Mouse (Mus musculus): ENCODE measurements around the gene Commd7. TPM values are rescaled to one million over a fixed set of nuclear protein-coding genes. Genes with fewer than 3 reads are reported as not detected.

Commd7 gene
- total RNA-seq, 1 experiment from 2014 or later: 37.0 TPM

DNA sequence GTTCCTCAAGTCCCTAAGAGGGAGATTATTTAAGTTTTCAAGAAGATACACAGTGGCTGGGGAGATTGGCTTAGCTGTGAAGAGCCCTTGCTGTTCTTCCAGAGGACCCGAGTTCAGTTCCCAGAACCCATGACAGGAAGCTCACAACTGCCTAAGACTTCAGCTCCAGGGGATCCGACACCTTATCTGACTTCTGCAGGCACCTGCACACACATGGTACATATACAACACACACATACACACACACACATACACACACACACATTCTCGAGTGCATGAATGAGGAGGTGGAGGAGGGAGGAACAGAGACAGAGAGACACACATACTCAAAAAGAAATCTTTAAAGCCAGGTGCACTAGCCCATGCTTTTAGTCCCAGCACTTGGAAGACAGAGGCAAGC, 56.4 kb downstream of the Commd7 start:
- ATAC-seq (replicated peaks in 1 of 2; ENCODE audit: insufficient read depth in 1 of 2, low FRiP score in 2 of 2, low TSS enrichment in 1 of 2, low read depth in 1 of 2, poor library complexity in 2 of 2, severe bottlenecking in 2 of 2): no peak

DNA sequence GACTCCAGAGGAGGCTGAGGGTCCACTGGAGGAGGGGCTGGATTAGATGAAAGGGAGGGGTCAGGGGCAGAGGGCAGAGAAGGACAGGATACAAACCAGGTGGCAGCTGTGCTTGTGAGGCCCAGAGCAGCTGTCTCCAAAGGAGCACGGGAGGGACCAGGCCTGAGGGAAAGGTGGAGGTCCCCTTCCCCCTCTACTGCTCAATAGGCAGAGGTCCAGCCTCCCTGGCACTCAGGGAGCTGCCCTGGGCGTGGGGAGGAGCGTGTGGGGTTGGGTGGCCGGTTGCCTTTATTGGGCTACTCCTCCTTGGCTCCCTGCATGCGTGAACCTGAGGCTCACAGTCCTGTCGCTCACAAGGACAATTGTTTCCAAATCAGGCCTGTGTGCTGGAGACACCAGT, 57.0 kb downstream of the Commd7 start:
- ATAC-seq (replicated peaks in 1 of 2; ENCODE audit: insufficient read depth in 1 of 2, low FRiP score in 2 of 2, low TSS enrichment in 1 of 2, low read depth in 1 of 2, poor library complexity in 2 of 2, severe bottlenecking in 2 of 2): no peak

DNA sequence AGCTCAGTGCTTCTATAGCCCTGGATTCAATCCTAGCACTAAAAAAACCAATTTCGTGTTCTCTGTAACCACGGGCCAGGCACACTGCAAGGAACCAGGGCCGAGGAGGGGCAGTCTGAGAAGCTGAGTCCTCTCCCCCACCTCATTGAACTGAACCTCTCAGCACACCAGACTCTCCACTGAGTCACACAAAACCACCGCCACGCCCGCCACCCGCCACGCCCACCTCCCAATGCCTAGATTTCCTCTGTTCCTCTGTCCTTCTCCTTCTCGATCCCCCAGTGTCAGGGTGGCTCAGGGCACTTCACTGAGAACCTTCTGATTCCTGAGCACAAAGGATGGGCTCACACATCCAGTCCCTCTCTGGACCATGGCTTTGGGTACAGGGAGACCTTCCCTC, 59.5 kb downstream of the Commd7 start:
- no peak for ATAC-seq (replicated peaks in 1 of 2; ENCODE audit: insufficient read depth in 1 of 2, low FRiP score in 2 of 2, low TSS enrichment in 1 of 2, low read depth in 1 of 2, poor library complexity in 2 of 2, severe bottlenecking in 2 of 2)

DNA sequence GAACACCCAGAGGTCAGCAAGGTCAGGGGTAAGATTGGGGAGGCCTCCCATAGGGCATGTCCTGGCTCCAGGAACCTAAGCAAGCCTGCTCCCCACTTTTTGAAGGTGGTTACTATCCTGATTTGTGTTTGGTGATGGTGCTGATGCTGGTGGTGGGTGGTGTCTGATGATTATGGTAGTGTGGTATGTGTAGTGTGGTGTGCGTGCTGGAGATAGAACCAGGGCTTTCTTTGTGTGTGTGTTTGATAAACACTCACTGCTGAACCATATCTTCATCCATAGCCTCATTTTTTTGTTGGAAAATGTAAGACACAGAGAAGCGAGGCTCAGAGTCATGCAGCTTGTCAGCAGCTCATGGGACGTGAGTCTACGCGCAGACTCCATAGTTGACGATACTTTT, 64.0 kb downstream of the Commd7 start:
- ATAC-seq (replicated peaks in 1 of 2; ENCODE audit: insufficient read depth in 1 of 2, low FRiP score in 2 of 2, low TSS enrichment in 1 of 2, low read depth in 1 of 2, poor library complexity in 2 of 2, severe bottlenecking in 2 of 2): peak in 1 of 2 experiments; percentile 26; a peak in 1 of 4 replicates

DNA sequence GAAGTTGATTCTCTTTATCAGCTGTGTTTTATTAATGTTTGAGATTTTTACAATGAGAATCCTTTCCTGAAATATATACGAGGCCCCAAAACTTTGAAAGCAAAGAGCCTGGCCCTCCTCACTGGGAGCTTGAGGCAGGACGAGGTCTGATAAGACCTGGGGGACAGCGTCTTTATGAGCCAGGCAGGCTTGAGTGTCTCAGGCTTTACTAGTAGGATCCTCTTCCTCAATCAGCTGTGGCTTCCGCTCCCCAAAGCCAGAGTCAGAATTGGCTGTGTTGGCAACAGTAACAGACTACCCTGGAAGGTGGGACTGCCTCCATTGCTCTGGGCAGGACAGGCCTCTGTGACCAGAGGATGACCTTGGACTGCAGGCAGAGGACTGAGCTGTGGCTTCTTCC, 64.6 kb downstream of the Commd7 start:
- ATAC-seq (replicated peaks in 1 of 2; ENCODE audit: insufficient read depth in 1 of 2, low FRiP score in 2 of 2, low TSS enrichment in 1 of 2, low read depth in 1 of 2, poor library complexity in 2 of 2, severe bottlenecking in 2 of 2): no peak

Other genes starting within 250 kb of the Commd7 start
- not detected in 2 replicates for gene 4930404H24Rik, start 140.0 kb downstream of the Commd7 start, total RNA-seq (2017)
- 5.2 and 8.1 TPM in 2 replicates for gene Nol4l, start 102.8 kb downstream of the Commd7 start, total RNA-seq (2017)
- 41.4 and 43.8 TPM in 2 replicates for gene Dnmt3b, start 16.7 kb upstream of the Commd7 start, total RNA-seq (2017)
- not detected in 2 replicates for gene Dnmt3c, start 63.9 kb upstream of the Commd7 start, total RNA-seq (2017)
- gene Mapre1, start 108.5 kb upstream of the Commd7 start, total RNA-seq (2017): 134 and 210 TPM in 2 replicates
- 0.19 TPM in 1 of 2 replicates, not detected in the other for gene Efcab8, start 147.2 kb upstream of the Commd7 start, total RNA-seq (2017)
- gene Sun5, start 238.3 kb upstream of the Commd7 start, total RNA-seq (2017): not detected in 2 replicates
- not detected in 2 replicates for gene Bpifb2, start 242.3 kb upstream of the Commd7 start, total RNA-seq (2017)

All from hematopoietic stem cell, adult 5-6 weeks (primary cell).